Mouse (Mus musculus): ENCODE measurements around the gene Csrnp1. TPM values are rescaled to one million over a fixed set of nuclear protein-coding genes. Genes with fewer than 3 reads are reported as not detected.
"Not testable (repeated sequence)": the region's sequence is repeated elsewhere in the genome, so short reads cannot be mapped to it uniquely, and the experiment has no call there.

Gene Csrnp1
- polyA plus RNA-seq, 1 experiment from 2014 or later = 7.8 TPM

DNA sequence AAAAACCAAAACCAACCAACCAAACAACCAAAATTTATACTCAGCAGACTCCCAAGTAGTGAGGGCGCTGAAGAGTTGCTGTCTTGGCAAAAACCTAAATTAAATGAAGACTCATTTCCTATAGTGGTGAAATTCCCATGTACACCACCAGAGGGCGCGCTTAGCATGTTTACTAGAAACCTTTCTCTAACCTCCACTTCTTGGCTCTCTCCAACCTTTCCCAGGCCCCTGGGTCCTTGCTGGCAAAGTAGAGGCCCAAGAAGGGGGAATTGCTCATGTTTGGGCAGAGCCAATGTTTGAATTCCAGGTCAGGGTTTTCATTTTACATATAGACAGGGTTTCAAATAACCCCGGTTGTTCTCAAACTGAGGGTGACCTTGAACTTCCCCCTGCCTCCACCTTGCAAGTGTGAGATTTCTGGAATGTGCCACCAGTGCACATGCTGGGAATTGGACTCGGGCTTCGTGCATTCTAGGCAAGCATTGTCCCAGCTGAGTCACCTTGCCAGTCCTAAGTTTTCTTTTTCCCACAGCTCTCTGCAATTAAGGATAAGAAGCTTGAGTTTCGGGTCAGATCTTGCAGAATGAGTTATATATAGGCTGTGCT lies 35.9 kb upstream of the Csrnp1 start:
- Histone ChIP-seq H3K4me1 (ENCODE audit: control insufficient read depth, insufficient read depth, low read length) (peaks cover 15% of the 10 kb centered on the region), H3K36me3 (ENCODE audit: control insufficient read depth, insufficient read depth, low read length) (no peaks in the 10 kb centered on the region), H3K9ac (ENCODE audit: low read length) (no peak overlapping the region), H3K27ac (ENCODE audit: low read length) (peak overlapping the region; percentile 15; the same call in 1 of the 2 replicates), H3K4me3 (replicated peaks; ENCODE audit: low read length) (no peak overlapping the region), H3K4me2 (ENCODE audit: low read depth, low read length) (no peak overlapping the region), H3K27me3 (ENCODE audit: control insufficient read depth, insufficient read depth, low read length) (no peaks in the 10 kb centered on the region), H3K9me3 (replicated peaks; ENCODE audit: control insufficient read depth, low read length) (no peaks in the 10 kb centered on the region)
- WGBS = 27% methylated on average over 7 of the region's 7 CpGs
- no peak for ATAC-seq (ENCODE audit: insufficient read depth, low FRiP score)

- 60% methylated on average over 10 of the region's 10 CpGs for WGBS
- no peaks in the 10 kb centered on the region for H3K36me3 ChIP-seq (ENCODE audit: control insufficient read depth, insufficient read depth, low read length)
- H3K9me3 ChIP-seq (replicated peaks; ENCODE audit: control insufficient read depth, low read length) = no peaks in the 10 kb centered on the region
- no peak overlapping the region for H3K4me3 ChIP-seq (replicated peaks; ENCODE audit: low read length)
- ATAC-seq (ENCODE audit: insufficient read depth, low FRiP score) = no peak
- peak overlapping the region; percentile 40; the same call in 1 of the 2 replicates for H3K9ac ChIP-seq (ENCODE audit: low read length)
- no peaks in the 10 kb centered on the region for H3K27me3 ChIP-seq (ENCODE audit: control insufficient read depth, insufficient read depth, low read length)
- H3K27ac ChIP-seq (ENCODE audit: low read length) = no peak overlapping the region
- H3K4me2 ChIP-seq (ENCODE audit: low read depth, low read length) = no peak overlapping the region
- peaks cover 15% of the 10 kb centered on the region for H3K4me1 ChIP-seq (ENCODE audit: control insufficient read depth, insufficient read depth, low read length)
Measured at GRCm38 (mm10) chr9:120016956-120017355, 32.5 kb upstream of the Csrnp1 start.

GRCm38 (mm10) chr9:120014828-120015227 lies 30.4 kb upstream of the Csrnp1 start:
- WGBS = 64% methylated on average over 6 of the region's 6 CpGs
- no peaks in the 10 kb centered on the region for H3K27me3 ChIP-seq (ENCODE audit: control insufficient read depth, insufficient read depth, low read length)

DNA sequence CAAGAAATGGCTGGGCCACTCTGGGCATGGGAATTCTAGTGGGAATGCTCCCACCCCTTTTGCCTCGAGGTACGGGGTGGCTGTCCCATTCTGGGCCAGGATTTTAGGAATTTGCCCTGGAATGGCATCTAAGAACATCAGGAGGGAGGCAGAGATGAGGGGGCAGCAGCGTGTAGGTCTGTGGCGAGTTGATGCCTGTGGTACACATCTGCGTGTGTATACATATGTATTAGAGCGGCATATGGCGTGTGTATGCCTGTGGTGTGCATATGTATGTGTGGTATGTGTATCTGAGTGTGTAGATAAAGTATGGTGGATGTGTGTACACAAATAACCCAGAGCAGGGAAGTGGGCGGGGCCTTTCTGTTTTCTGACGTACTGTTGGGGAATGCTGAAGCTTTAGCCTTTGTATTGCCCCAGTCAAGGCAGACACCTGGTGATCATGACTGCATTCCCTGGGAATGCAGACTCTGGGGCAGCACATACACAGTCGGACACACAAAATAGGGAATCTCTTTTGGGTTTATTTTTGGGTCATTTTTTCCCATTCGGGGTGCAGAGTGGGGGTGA lies 28.9 kb upstream of the Csrnp1 start:
- Histone ChIP-seq H3K4me3 (replicated peaks; ENCODE audit: low read length) (no peak overlapping the region), H3K9ac (ENCODE audit: low read length) (no peak overlapping the region), H3K27me3 (ENCODE audit: control insufficient read depth, insufficient read depth, low read length) (no peaks in the 10 kb centered on the region), H3K4me1 (ENCODE audit: control insufficient read depth, insufficient read depth, low read length) (peaks cover 9% of the 10 kb centered on the region), H3K4me2 (ENCODE audit: low read depth, low read length) (no peak overlapping the region), H3K9me3 (replicated peaks; ENCODE audit: control insufficient read depth, low read length) (no peaks in the 10 kb centered on the region), H3K27ac (ENCODE audit: low read length) (no peak overlapping the region), H3K36me3 (ENCODE audit: control insufficient read depth, insufficient read depth, low read length) (no peaks in the 10 kb centered on the region)
- ATAC-seq (ENCODE audit: insufficient read depth, low FRiP score) = no peak
- WGBS = 66% methylated on average over 11 of the region's 11 CpGs

More at GRCm38 (mm10) chr9:120014828-120015227, 30.4 kb upstream of the Csrnp1 start:
- no peaks in the 10 kb centered on the region for H3K9me3 ChIP-seq (replicated peaks; ENCODE audit: control insufficient read depth, low read length)
- no peak overlapping the region for H3K4me2 ChIP-seq (ENCODE audit: low read depth, low read length)
- no peaks in the 10 kb centered on the region for H3K36me3 ChIP-seq (ENCODE audit: control insufficient read depth, insufficient read depth, low read length)
- ATAC-seq (ENCODE audit: insufficient read depth, low FRiP score) = no peak
- H3K9ac ChIP-seq (ENCODE audit: low read length) = no peak overlapping the region
- H3K27ac ChIP-seq (ENCODE audit: low read length) = no peak overlapping the region
- peaks cover 9% of the 10 kb centered on the region for H3K4me1 ChIP-seq (ENCODE audit: control insufficient read depth, insufficient read depth, low read length)
- no peak overlapping the region for H3K4me3 ChIP-seq (replicated peaks; ENCODE audit: low read length)

DNA sequence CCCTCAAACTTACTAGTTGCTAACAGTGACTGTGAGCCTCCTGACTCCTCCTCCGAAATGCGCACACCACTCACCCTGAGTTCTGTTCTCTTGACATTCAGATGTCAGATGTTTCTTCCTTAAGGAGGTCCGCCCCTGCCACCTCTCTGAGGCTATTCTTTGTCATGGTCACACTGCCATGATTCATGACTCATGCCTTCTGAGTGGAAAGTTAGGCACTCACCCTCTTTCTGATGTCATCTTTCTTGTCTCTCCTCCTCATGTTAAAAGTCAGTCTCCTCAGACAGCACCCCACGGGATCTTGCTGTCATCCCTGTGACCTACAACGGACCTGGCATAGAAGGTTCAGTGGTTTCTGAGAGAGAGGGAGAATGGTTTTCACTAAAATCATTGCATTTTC lies 28.3 kb upstream of the Csrnp1 start:
- no peak for ATAC-seq (ENCODE audit: insufficient read depth, low FRiP score)
- 89% methylated on average over 5 of the region's 5 CpGs for WGBS

GRCm38 (mm10) chr9:120012161-120012560 lies 27.7 kb upstream of the Csrnp1 start:
- not testable (repeated sequence) for ATAC-seq (ENCODE audit: insufficient read depth, low FRiP score); H3K4me2 ChIP-seq (ENCODE audit: low read depth, low read length)
- 77% methylated on average over 6 of the region's 6 CpGs for WGBS

More for the DNA sequence above, 28.3 kb upstream of the Csrnp1 start:
- H3K9me3 ChIP-seq (replicated peaks; ENCODE audit: control insufficient read depth, low read length) = no peaks in the 10 kb centered on the region; the same call in 1 of the 2 replicates
- no peaks in the 10 kb centered on the region for H3K36me3 ChIP-seq (ENCODE audit: control insufficient read depth, insufficient read depth, low read length)
- peaks cover 9% of the 10 kb centered on the region for H3K4me1 ChIP-seq (ENCODE audit: control insufficient read depth, insufficient read depth, low read length)
- H3K4me3 ChIP-seq (replicated peaks; ENCODE audit: low read length) = no peak overlapping the region
- H3K4me2 ChIP-seq (ENCODE audit: low read depth, low read length) = no peak overlapping the region
- no peaks in the 10 kb centered on the region for H3K27me3 ChIP-seq (ENCODE audit: control insufficient read depth, insufficient read depth, low read length)
- no peak overlapping the region for H3K9ac ChIP-seq (ENCODE audit: low read length)
- no peak overlapping the region for H3K27ac ChIP-seq (ENCODE audit: low read length)

DNA sequence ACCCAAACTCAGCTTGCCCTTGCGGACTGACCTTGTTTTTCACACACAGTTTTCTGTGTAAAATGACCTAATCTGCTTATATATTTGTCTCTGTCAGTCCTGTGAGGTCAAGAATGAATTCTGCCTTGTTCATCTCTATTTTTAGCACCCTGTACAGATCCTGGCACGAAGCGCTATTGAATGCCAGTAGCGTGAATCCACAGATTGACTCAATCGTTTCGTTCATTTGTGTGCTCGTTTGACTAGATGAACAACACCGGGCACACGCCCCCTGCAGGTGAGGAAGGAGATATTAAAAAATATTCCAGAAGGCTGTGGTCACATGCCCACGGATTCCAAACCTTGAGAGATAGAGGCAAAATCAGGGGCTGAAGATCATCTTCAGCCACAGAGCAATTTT lies 27.1 kb upstream of the Csrnp1 start:
- peak overlapping the region; percentile 45; the same call in 1 of the 2 replicates for H3K9ac ChIP-seq (ENCODE audit: low read length)
- no peaks in the 10 kb centered on the region for H3K36me3 ChIP-seq (ENCODE audit: control insufficient read depth, insufficient read depth, low read length)
- H3K27me3 ChIP-seq (ENCODE audit: control insufficient read depth, insufficient read depth, low read length) = no peaks in the 10 kb centered on the region
- H3K4me2 ChIP-seq (ENCODE audit: low read depth, low read length) = peak overlapping the region; percentile 95
- H3K4me1 ChIP-seq (ENCODE audit: control insufficient read depth, insufficient read depth, low read length) = peaks cover 9% of the 10 kb centered on the region
- peak overlapping the region; percentile 48 for H3K4me3 ChIP-seq (replicated peaks; ENCODE audit: low read length)
- under 1% methylated on average over 10 of the region's 10 CpGs for WGBS
- ATAC-seq (ENCODE audit: insufficient read depth, low FRiP score) = peak; percentile 48
- peak overlapping the region; percentile 81 for H3K27ac ChIP-seq (ENCODE audit: low read length)
- H3K9me3 ChIP-seq (replicated peaks; ENCODE audit: control insufficient read depth, low read length) = no peaks in the 10 kb centered on the region; the same call in 1 of the 2 replicates

More at GRCm38 (mm10) chr9:120012161-120012560, 27.7 kb upstream of the Csrnp1 start:
- H3K9ac ChIP-seq (ENCODE audit: low read length); H3K27ac ChIP-seq (ENCODE audit: low read length); H3K9me3 ChIP-seq (replicated peaks; ENCODE audit: control insufficient read depth, low read length); H3K27me3 ChIP-seq (ENCODE audit: control insufficient read depth, insufficient read depth, low read length); H3K4me3 ChIP-seq (replicated peaks; ENCODE audit: low read length); H3K4me1 ChIP-seq (ENCODE audit: control insufficient read depth, insufficient read depth, low read length); H3K36me3 ChIP-seq (ENCODE audit: control insufficient read depth, insufficient read depth, low read length): not testable (repeated sequence)

DNA sequence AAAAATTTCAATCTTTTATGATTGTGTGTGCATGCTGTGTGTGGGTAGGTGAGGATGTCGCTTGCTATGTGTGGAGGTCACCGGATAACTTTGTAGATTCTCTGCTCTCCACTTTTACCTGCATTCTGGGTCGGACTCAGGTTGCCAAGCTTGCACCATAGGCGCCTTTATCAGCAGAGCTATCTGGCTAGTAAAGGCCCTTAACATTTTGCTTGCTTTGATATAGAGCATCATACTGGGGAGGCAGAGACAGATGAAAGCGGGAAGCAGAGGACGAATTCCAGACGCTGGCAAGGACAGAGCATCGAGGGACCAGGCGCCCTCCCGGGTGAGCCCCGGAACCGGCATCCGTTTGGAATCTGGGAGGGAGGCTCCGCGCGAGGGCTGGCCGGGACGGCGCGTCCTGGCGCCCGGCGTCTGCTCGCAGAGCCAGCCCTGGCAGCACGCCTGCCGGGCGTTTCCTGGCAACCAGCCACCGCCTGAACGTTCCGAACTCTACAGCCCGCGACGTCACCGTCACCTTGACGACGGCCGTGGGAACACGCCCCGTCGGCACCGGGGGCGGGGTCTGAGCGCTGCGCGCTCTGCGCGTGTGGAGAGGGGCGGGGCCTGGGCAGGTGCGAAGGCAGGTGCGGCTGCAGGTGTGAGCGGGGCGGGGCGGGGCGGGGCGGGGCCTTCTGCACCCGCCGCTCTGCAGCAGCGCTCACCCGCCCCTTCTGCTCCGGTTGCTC lies 26.5 kb upstream of the Csrnp1 start:
- Histone ChIP-seq H3K9me3 (replicated peaks; ENCODE audit: control insufficient read depth, low read length) (no peaks in the 10 kb centered on the region; the same call in 1 of the 2 replicates), H3K4me1 (ENCODE audit: control insufficient read depth, insufficient read depth, low read length) (peaks cover 9% of the 10 kb centered on the region), H3K27me3 (ENCODE audit: control insufficient read depth, insufficient read depth, low read length) (no peaks in the 10 kb centered on the region), H3K4me2 (ENCODE audit: low read depth, low read length) (peak overlapping the region; percentile 95), H3K4me3 (replicated peaks; ENCODE audit: low read length) (peak overlapping the region; percentile 48), H3K27ac (ENCODE audit: low read length) (peak overlapping the region; percentile 81), H3K36me3 (ENCODE audit: control insufficient read depth, insufficient read depth, low read length) (no peaks in the 10 kb centered on the region), H3K9ac (ENCODE audit: low read length) (peak overlapping the region; percentile 45)
- 2% methylated on average over 60 of the region's 60 CpGs for WGBS
- ATAC-seq (ENCODE audit: insufficient read depth, low FRiP score) = peak; percentile 95

- 90% methylated on average over 3 of the region's 3 CpGs for WGBS
Measured at GRCm38 (mm10) chr9:120009871-120010270, 25.4 kb upstream of the Csrnp1 start.

More at GRCm38 (mm10) chr9:120009871-120010270, 25.4 kb upstream of the Csrnp1 start:
- no peaks in the 10 kb centered on the region; the same call in 1 of the 2 replicates for H3K9me3 ChIP-seq (replicated peaks; ENCODE audit: control insufficient read depth, low read length)
- H3K4me3 ChIP-seq (replicated peaks; ENCODE audit: low read length) = no peak overlapping the region
- ATAC-seq (ENCODE audit: insufficient read depth, low FRiP score) = no peak
- peaks cover 9% of the 10 kb centered on the region for H3K4me1 ChIP-seq (ENCODE audit: control insufficient read depth, insufficient read depth, low read length)
- H3K4me2 ChIP-seq (ENCODE audit: low read depth, low read length) = no peak overlapping the region
- H3K27me3 ChIP-seq (ENCODE audit: control insufficient read depth, insufficient read depth, low read length) = no peaks in the 10 kb centered on the region
- no peaks in the 10 kb centered on the region for H3K36me3 ChIP-seq (ENCODE audit: control insufficient read depth, insufficient read depth, low read length)
- peak overlapping the region; percentile 81 for H3K27ac ChIP-seq (ENCODE audit: low read length)
- H3K9ac ChIP-seq (ENCODE audit: low read length) = no peak overlapping the region

Data from stomach, embryonic 16.5 days (tissue).